Mouse (Mus musculus) layer of hippocampus, adult 8-10 months (tissue): ENCODE measurements around the gene Kpna4. TPM values are rescaled to one million over a fixed set of nuclear protein-coding genes. Genes with fewer than 3 reads are reported as not detected.
"Not testable (repeated sequence)": the region's sequence is repeated elsewhere in the genome, so short reads cannot be mapped to it uniquely, and the experiment has no call there.

ENCODE experiments used
- DNase-seq, 2 experiments: peaks; one replicate each; pipeline ENCODE4 v3.0.0; 2022; ENCODE audit warnings: low spot score in 2 of 2
- total RNA-seq, 4 experiments: library from RNA; stranded (reverse); gene quantifications; 2 replicates each; pipeline ENCODE4 v1.2.4; 2022

Gene Kpna4
- total RNA-seq, 4 experiments from 2014 or later: 68.1 to 94.4 (median 81.2) TPM

DNA sequence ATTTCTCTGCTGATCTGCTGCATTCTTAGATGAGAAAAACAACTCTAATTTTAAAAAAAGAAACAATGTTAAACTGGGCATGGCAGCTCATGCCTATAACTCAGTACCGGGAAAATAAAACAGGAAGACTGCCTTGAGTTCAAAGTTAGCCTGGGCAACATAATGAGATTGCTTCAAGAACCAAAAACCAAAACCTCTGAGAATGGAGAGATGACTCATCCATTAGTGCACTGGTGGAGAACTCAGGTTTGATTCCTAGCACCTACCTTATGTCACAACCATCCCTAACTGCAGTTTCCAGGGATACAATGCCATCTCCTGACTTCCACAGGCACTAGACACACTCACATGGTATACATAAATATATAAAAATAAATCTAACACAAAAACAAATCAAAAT lies 17.8 kb downstream of the Kpna4 start:
- no peak for DNase-seq

DNA sequence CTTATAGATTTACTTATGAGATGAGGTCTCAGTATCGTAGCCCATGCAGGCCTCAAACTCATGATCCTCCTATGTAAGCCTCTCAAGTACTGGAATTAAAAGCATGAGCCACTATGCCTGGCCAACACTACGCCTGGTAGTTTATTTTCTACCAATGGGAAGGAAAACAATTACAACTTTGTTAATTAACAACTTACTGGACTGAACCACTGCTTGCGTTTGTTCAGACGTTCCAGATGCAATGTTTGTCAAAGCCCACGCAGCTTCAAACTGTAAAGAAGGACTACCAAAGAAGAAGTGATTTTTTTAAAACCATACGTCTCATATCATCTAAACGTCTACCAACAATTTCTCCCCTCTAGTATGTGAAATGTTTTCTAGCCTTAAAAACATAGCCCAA lies 32.5 kb downstream of the Kpna4 start:
- no peak for DNase-seq

DNA sequence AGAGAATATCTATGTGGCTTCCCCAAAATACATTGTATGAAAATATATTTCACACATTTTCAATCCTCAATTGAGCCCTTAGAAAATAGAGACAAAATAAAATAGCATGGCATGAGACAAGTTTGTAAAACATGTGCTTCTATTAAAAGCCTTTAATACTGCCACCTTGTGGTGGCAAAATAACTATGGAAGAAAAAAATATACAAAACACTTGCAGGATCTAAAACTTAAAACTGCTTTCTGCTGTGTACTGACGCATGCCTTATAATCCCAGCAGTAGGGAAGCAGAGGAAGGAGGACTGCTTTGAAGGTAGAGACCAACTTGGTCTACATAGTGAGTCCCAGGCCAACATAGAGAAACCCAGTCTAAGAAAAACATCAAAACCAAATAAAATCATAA lies 62.9 kb downstream of the Kpna4 start:
- no peak for DNase-seq

DNA sequence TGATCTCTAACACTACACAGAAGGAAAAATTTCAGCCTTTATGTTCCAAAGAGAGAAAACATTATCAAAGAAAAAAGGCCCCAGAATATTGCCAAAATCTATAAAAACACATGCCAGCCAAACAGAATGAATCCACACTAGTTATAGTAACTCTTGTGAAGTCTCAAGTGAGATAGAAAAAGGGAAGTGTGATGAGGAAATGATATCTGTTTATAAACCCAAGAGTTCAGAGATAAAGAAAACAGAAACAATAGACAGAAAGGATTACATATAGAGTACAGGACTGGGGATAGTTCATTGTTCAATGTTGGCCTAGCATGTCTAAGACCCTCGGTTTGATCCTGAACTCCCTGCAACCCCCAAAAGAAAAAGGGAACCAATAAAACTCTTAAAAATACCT lies 64.1 kb downstream of the Kpna4 start:
- DNase-seq: no peak

DNA sequence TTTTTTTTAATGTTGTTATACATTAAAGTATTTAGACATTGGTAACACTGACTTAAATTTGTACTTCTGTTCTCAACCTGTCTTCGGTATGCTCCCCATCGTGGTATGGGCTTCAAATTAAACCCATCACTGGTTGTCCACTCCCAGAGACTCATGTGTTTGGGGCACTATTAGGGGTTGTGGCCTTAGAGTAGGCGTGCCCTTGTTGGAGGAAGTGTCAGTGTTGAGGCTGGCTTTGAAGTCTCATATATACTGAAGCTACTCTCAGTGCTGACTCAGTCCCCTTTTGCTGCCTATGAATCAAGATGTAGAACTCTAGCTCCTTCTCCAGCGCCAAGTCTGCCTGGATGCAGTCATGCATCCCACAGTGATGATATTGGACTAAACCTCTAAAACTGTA lies 66.2 kb downstream of the Kpna4 start:
- no peak for DNase-seq

DNA sequence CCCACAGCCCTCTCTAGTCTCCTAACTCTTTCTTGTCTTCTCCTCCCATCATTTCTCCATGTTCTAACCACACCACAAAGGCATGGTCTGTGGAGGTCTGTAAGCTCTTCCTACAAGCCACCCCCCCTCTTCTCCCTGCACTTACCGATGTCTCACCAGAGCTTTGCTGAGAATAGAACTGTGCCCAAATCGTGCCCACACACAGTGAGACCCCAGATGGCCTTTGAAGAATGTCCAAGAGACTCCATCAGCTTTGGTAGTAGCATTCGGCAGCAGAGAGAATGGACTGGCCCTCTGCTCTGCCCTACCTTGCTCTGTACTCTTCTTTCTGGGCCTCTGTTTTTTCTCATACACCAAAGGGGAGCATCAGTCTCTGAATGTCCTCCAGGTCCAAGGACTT lies 71.0 kb downstream of the Kpna4 start:
- DNase-seq: no peak

DNA sequence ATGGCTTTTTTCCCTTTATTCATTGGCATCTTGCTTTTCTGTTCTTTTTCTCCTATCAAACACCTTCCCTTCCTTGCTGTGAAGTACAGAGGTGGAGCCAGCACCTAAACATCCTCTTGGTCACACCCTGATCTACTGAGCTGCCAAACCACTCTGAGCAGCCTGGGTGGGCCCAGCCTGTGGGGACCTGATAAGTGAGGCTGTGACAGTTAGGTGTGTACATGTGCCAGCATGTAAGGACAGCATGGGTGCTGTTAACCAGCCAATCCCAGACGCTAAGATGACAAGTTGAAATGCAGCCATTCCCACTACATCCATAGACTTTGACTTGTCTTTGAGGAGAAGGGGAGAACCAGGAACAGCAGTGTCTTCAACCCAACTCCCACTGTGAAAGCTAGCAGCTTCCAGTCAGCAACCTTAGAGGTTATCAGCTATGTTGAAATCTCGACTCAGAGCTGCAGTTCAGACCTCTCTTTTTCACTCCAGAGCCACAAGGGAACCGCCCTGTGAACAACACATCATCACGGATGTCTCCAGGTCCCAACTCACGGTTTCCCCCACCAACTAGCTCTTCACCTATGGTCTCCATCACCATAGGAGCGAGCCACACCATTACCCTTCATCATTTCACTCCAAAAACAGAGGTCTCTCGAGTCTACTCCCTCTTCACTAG lies 72.0 kb downstream of the Kpna4 start:
- DNase-seq: no peak

DNA sequence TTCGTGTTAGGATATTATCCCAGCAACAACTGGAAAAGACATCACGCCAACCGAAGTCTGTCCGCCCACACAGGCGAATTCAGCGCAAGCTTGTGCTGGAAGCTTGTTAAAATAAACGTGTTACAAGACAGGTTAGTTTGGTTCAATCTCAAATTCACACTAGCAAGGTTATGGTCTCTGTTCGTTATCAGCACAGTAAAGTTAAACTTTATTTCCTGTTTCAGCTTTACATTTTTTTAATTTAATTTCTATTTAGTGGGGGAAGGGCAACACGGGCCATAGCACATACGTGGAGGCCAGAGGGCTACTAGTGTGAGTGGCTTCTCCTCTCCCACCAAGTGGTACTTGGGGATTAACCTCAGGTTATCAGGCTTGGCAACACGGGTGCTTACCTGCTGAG lies 75.0 kb downstream of the Kpna4 start:
- no peak for DNase-seq

DNA sequence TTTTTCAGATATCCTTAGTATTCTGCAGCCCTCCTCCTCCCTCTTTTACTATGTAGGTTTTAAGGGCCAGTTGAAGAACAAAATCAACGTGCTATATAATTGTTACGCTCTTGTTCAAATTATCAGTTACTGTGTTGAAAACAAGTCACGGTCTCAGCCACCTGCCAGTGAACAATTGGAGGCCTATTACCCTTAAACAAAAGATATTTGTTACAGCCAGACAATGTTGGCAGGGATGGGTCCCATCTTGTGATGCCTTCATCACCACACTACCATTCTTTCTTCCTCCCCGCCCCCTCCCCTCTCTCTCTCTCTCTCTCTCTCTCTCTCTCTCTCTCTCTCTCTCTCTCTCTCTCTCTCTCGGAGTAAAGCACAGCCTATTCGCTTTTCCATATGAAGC lies 77.9 kb downstream of the Kpna4 start:
- DNase-seq: peak; percentile 36 to 41

DNA sequence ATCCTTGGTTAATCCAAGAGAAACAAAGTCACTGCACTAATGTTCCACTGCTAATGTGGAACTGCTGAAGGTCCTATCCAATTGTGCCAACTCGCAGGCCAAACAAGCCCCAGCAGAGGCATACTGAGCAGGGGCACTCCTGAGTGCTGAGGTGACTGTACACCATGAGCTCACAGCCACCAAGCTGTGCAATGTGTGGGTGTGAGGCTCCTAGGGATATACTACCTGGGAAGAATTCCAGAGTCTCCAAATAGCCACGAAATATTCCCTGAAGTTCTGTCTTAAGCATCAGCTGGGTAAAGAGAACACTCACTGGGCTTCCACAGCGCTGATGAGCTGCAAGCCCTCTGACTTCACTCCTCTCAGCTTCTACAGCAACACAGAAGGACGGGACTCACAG lies 79.2 kb downstream of the Kpna4 start:
- DNase-seq: no peak

DNA sequence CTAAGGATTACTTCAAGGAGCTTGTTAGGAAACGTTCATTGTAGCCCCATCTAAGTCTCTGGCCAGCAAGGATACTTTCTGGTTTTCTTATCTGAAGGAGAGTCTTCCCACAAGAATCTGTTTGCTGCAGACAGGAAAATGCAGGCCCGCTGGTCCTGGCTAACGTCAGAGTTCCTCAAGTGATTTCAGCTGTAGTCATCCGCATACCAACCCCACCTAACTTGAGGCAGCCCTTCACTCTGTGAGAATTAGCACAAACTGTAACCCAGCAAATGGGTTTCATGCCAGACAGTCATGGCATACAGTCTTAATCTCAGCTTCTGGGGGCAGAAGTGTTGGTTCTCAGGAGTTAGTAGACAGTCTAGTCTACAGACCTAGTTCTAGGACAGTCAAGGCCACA lies 80.4 kb downstream of the Kpna4 start:
- DNase-seq: no peak

DNA sequence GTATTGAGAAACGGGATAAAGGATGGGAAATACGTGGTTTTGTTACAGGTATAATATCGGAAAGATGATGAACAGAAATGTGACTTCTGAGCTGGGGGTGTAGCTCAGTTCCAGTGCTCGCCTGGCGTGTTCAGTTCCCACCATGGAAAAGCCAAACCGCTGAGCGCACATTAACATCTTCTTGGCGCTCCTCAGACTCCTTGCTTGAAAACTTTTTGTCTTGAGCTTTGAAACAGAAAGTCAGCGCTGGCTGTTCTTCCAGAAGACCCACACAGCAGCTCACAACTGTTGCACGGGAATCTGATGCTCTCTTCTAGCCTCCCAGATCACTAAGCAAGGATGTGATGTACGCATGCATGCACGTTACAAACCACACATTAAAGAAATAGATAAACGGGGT lies 81.2 kb downstream of the Kpna4 start:
- DNase-seq: no peak

DNA sequence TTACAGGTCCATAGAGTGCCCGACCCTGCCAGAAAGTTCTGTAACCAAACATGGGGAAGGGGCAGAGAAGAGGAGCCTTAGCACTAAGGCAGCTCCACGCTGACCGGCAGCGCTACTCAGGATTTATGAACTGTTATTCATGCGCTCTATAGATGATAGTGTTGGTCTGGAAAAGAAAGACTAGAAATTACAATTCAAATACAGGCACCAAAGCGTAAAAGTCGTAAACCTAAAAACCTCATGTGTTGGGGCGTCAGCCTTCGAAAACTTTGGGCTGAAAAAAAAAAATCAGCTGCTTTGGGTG lies 81.6 kb downstream of the Kpna4 start:
- no peak for DNase-seq

DNA sequence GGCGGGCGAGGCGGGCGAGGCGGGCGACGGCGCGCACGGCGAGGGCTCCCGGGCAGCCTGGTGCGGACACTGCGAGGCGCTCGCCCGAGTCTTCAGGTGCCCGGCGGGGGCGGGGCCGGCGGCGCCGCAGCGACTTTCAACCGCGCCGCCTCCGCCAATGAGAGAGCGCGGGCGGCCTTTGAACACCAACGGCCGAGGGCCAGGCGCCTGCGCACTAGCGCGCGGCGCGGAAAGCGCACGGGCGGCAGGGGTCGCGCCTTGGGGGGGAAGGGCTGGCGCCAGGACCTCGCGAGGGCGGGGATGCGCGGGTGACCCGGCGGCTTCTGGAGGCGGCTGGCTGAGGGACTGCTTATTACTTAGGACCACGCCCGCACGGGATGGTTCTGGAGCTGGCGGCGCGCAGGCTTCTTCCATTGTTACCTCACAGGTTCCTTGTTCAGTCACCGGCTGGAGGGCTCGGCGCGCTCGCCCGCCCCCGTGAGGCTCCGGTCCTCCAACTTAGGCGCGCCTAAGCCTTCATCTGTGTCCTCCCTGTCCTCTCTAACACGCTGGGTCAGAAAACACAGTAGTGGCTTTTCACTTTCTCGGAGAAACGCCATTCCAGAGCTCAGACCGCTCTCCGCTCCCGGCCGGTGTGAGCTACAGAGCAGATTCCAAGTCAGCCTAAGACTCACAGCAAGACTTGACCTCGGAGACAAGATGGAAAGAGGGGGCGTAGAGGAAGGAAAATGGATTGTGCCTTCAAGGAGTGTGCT lies 82.1 kb downstream of the Kpna4 start, which contains the start of gene Trim59:
Trim59 (minus strand) TSS at position 111 of the 755 bp plus-strand sequence.
- peak; percentile 67 to 82 for DNase-seq

DNA sequence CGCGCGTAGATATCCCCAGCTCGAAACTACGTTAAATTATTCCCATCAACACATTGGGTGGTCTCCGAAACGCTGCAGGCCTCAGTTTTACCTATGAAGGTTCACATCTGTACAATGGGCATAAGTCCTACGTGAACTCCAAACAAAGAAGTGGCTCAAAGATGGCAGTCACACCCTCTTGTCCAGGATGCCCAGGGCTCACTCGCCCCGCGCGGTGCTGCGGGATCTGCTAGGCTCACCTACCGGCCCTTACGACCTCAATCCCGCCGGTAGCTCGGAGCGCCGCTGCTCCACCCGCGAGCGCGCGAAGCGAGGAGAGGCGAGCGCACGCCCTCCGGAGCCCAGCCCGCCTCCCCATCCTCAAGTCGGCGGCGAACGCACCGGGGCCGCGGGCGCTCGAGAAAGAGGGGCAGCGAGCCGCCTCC lies 82.7 kb downstream of the Kpna4 start:
- DNase-seq: no peak

DNA sequence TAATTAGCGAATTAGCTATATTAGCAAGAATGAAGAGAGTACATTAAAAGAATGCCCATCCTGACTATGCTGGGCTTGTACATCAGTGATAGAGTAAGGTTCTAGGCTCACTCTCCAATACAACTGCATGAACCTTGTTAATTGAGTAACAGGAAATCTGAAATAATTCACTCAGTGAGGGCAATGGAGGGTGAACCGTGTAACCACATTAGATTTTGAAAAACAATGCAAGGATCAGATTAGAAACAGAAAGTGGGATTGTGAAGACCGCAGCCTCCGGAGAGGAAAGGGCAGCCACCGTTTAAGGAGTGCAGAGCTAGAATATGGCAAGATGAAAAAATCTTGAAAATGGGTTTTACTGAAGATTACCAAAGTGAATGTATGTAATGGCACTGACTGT lies 85.6 kb downstream of the Kpna4 start:
- no peak for DNase-seq

DNA sequence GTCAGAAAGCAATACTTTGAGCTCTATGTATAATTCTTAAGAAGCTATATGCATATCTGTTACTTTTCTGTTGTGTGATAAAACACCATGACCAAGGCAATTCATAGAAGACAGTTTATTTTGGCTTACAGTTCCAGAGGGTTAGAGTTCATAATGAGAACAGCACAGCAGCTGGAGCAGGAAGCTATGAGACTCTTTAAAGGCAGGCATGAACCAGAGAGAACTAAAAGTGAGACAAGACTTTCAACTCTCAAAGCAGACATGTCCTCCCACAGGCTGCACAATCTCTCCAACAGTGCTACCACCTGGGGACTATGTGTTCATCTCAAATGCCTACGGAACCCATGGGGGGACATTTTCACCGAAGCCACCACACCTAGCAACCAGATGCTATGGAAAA lies 86.8 kb downstream of the Kpna4 start:
- DNase-seq: no peak

DNA sequence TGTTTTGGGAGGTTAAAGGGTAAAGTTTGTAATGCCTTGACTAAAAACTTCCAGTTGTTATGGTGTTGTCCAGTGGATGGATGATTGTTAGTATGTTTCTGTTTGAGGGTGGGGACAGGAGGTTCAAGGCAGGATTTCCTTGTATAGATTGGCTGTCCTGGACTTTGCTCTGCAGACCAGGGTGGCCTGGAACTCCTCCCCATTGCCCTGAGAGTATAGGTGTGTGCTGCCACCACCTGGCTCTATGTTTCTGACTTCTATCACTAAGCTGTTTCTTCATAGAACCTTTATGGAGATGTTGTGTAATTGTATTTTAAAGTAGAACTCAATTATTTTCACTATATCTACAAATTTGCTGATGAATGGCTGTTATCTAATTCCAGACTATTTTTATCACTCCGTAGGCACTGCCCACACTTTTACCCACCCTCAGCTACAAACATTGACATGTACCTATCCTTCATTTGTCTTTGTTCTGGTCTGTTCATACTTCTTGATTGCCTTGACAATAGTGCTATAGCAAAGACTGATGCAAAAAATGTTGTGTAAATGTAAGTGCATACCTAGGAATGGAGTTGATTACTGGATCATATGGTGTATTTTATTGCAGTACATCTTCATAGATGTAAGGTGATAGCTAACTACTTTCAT lies 100.7 kb downstream of the Kpna4 start:
- DNase-seq: no peak

DNA sequence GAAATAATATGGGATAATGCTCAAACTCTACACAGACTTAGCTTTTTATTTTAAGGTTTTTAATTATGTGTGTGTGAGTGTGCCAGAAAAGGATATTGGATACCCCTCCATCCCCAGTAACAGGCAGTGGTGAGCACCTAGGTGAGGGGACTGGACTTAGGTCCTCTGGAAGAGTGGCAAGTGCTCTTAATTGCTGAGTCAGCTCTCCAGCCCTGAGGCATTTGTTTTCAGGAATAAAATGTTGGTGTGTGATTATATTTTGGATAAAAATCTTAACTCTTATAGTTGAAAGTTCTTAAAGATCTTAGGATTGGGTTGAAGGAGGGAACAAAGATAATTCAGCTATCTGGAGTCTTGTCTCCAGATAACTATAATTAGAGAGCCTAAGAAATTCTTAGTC lies 106.1 kb downstream of the Kpna4 start:
- DNase-seq: no peak

DNA sequence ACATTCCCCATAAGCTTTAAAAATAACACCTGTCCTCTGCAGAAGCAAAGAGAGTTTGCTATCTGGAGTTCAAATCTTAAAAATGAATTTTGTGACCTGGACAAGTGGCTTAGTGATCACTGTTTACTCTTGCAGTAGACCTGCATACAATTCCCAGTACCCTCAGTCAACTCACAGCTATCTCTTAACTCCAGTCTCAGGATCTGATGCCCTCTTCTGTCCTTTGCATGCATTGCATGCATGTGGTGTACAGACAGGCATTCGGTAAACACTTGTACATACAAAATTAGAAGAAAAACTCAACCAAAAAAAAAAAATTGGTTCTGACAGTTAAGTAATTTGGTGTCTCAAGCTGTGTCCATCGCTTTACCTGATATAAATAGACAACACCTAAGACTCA lies 106.6 kb downstream of the Kpna4 start:
- DNase-seq: no peak

DNA sequence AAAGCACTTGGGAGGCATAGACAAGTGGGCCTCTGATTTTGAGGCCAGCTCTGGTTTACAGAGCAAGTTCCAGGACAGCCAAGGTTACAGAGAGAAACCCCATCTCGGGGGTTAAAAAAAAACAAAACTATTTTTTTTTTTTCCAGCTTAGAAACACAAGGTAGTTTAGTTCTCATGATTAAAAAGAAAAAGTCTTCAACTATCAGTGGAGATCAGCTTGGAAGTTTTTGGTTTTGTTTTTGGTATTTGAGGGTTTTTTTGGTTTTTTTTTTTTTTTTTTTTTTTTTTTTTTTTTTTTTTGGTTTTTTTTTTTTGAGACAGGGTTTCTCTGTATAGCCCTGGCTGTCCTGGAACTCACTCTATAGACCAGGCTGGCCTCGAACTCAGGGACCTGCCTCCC lies 108.3 kb downstream of the Kpna4 start:
- DNase-seq: not testable (repeated sequence)

DNA sequence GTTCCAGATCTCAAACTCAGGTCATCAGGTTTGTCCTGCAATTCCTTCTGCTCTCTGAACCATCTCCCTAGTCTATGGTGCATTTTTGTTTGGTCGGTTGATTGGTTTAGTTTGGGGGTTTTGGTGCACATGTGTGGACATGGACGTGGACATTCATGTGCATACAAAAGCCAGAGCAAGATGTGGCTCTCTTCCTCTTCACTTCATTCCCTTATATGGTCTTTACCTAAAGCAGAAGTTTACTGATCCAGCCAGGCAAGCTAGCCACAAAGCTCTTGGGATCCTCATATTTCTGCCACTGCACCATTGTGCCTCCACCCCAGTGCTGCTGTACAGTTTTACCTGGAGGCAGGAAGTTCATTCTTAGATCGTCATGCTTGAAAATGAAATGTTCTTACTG lies 109.7 kb downstream of the Kpna4 start:
- DNase-seq: no peak
